Comparison of ENCODE assay signal across 9 mouse cellular contexts in genomic region chr15:97823479-97823878, GRCm38 (mm10). TPM values are rescaled to one million over a fixed set of nuclear protein-coding genes. Genes with fewer than 3 reads are reported as not detected.
DNase-seq lines count a peak whose midpoint lies in the region; ATAC-seq and TF ChIP-seq lines count a peak whose summit lies in the region.
"Had no signal": no experiment of that assay in that cellular context is flagged by ENCODE, and none has a peak within 500 bp of the region (broad histone marks: within the 10 kb centered on the region; RNA-seq: fewer than 3 reads in every experiment).

No protein-coding gene starts in this region.

- H3K4me3 ChIP-seq in gastrocnemius, adult 2 months = peak overlapping the region; percentile 73
- H3K4me3 ChIP-seq in intestine, embryonic 16.5 days (ENCODE audit: low read length) = no peak overlapping the region
- H3K4me3 ChIP-seq in intestine, postnatal 0 days (ENCODE audit: low read depth, low read length) = no peak overlapping the region
- no peak overlapping the region for H3K4me3 ChIP-seq in neural tube, embryonic 11.5 days (ENCODE audit: low read depth, low read length)
- no peak overlapping the region for H3K4me3 ChIP-seq in stomach, postnatal 0 days (ENCODE audit: low read depth, low read length)

- peak overlapping the region; percentile 89 for H3K27ac ChIP-seq in gastrocnemius, adult 2 months
- no peak overlapping the region for H3K27ac ChIP-seq in intestine, embryonic 16.5 days (ENCODE audit: low read length)
- H3K27ac ChIP-seq in intestine, postnatal 0 days (ENCODE audit: low read depth, low read length) = no peak overlapping the region
- no peak overlapping the region for H3K27ac ChIP-seq in neural tube, embryonic 11.5 days (ENCODE audit: low read depth, low read length)
- peak overlapping the region; percentile 24; the same call in 1 of the 2 replicates for H3K27ac ChIP-seq in stomach, postnatal 0 days (replicated peaks)

- H3K4me1 ChIP-seq in intestine, embryonic 16.5 days (ENCODE audit: control insufficient read depth, insufficient read depth, low read length) = peaks cover 60% of the 10 kb centered on the region
- no peaks in the 10 kb centered on the region for H3K4me1 ChIP-seq in intestine, postnatal 0 days (replicated peaks; ENCODE audit: control insufficient read depth, insufficient read depth, low read length)
- peaks cover 29% of the 10 kb centered on the region for H3K4me1 ChIP-seq in neural tube, embryonic 11.5 days (ENCODE audit: control insufficient read depth, insufficient read depth, low read length)
- peaks cover 27% of the 10 kb centered on the region for H3K4me1 ChIP-seq in stomach, postnatal 0 days (replicated peaks; ENCODE audit: control insufficient read depth, insufficient read depth)

- H3K36me3 ChIP-seq in intestine, embryonic 16.5 days (ENCODE audit: control insufficient read depth, insufficient read depth, low read length) = no peaks in the 10 kb centered on the region
- no peaks in the 10 kb centered on the region for H3K36me3 ChIP-seq in intestine, postnatal 0 days (ENCODE audit: control insufficient read depth, insufficient read depth)
- peaks cover 5% of the 10 kb centered on the region for H3K36me3 ChIP-seq in neural tube, embryonic 11.5 days (ENCODE audit: control insufficient read depth, insufficient read depth, low read length)
- H3K36me3 ChIP-seq in stomach, postnatal 0 days (ENCODE audit: control insufficient read depth, insufficient read depth, low read length) = no peaks in the 10 kb centered on the region

- WGBS in intestine, embryonic 16.5 days = 77% methylated on average over 12 of the region's 12 CpGs
- WGBS in intestine, postnatal 0 days = 71% methylated on average over 12 of the region's 12 CpGs
- WGBS in neural tube, embryonic 11.5 days = 83% methylated on average over 12 of the region's 12 CpGs
- 68% methylated on average over 12 of the region's 12 CpGs for WGBS in stomach, postnatal 0 days

- ATAC-seq in intestine, embryonic 16.5 days = no peak
- no peak for ATAC-seq in intestine, postnatal 0 days
- no peak for ATAC-seq in neural tube, embryonic 11.5 days (ENCODE audit: insufficient read depth, low FRiP score, low TSS enrichment)
- ATAC-seq in stomach, postnatal 0 days (ENCODE audit: low FRiP score, low TSS enrichment) = no peak

- DNase-seq in gastrocnemius, adult 2 months = no peak
- no peak for DNase-seq in gastrocnemius, postnatal 36 days
- peak; percentile 7 for DNase-seq in neural tube, embryonic 11.5 days (ENCODE audit: low spot score)
- no peak for DNase-seq in neural tube, embryonic 10.5 days (ENCODE audit: extremely low spot score, low spot score)
- no peak for DNase-seq in stomach, postnatal 0 days (ENCODE audit: low spot score)
- DNase-seq: cerebellum, adult 11-12 months had no signal

- H3K27me3 ChIP-seq in intestine, embryonic 16.5 days (replicated peaks; ENCODE audit: control insufficient read depth, insufficient read depth, low read length) = no peaks in the 10 kb centered on the region
- no peaks in the 10 kb centered on the region for H3K27me3 ChIP-seq in intestine, postnatal 0 days (replicated peaks; ENCODE audit: control insufficient read depth, insufficient read depth, low read length)
- no peaks in the 10 kb centered on the region for H3K27me3 ChIP-seq in neural tube, embryonic 11.5 days (ENCODE audit: control insufficient read depth, insufficient read depth, low read length)
- no peaks in the 10 kb centered on the region for H3K27me3 ChIP-seq in stomach, postnatal 0 days (ENCODE audit: control insufficient read depth, insufficient read depth, low read length)

- TF ChIP-seq CTCF in gastrocnemius, adult 2 months (IDR thresholded peaks at IDR 0.05) = no peak
- no peak for TF ChIP-seq CTCF in intestine, postnatal 0 days (IDR thresholded peaks at IDR 0.05; ENCODE audit: low read depth)
- TF ChIP-seq CTCF in stomach, postnatal 0 days (IDR thresholded peaks at IDR 0.05; ENCODE audit: low read depth) = no peak

- H3K4me2 ChIP-seq in intestine, embryonic 16.5 days (ENCODE audit: low read depth, low read length) = no peak overlapping the region
- no peak overlapping the region for H3K4me2 ChIP-seq in intestine, postnatal 0 days (replicated peaks; ENCODE audit: low read depth)
- H3K4me2 ChIP-seq in neural tube, embryonic 11.5 days (ENCODE audit: low read depth) = no peak overlapping the region
- H3K4me2 ChIP-seq in stomach, postnatal 0 days (replicated peaks; ENCODE audit: low read depth) = no peak overlapping the region
- H3K4me2 ChIP-seq: liver, embryonic 11.5 days had no signal

- no peak for TF ChIP-seq EP300 in stomach, postnatal 0 days (optimal IDR thresholded peaks at IDR 0.05)

- intact Hi-C loops in gastrocnemius, adult 2 months (cut with DNase I) = no loop called here
- intact Hi-C loops in gastrocnemius, postnatal 36 days (cut with DNase I) = no loop called here

- H3K9me3 ChIP-seq in intestine, embryonic 16.5 days (ENCODE audit: control insufficient read depth, low read length) = no peaks in the 10 kb centered on the region
- H3K9me3 ChIP-seq in intestine, postnatal 0 days (ENCODE audit: control insufficient read depth) = no peaks in the 10 kb centered on the region
- H3K9me3 ChIP-seq in neural tube, embryonic 11.5 days (ENCODE audit: control insufficient read depth, low read length) = no peaks in the 10 kb centered on the region
- no peaks in the 10 kb centered on the region for H3K9me3 ChIP-seq in stomach, postnatal 0 days (ENCODE audit: control insufficient read depth, low read length)

- 0 out of 2 replicates have a peak overlapping the region, but pooled peaks have one; percentile 16 for H3K9ac ChIP-seq in intestine, embryonic 16.5 days (ENCODE audit: low read depth, low read length)
- no peak overlapping the region for H3K9ac ChIP-seq in intestine, postnatal 0 days (ENCODE audit: low read depth, low read length)
- no peak overlapping the region for H3K9ac ChIP-seq in neural tube, embryonic 11.5 days (ENCODE audit: low read length)
- H3K9ac ChIP-seq in stomach, postnatal 0 days (ENCODE audit: low read length) = no peak overlapping the region

RNA-seq across cellular contexts. Expression of gene Hdac7, which starts 20.8 kb away (rescaled TPM):
- 10 to 100 TPM; 10.2 to 11.6 TPM for total RNA-seq in gastrocnemius, adult 2 months (2021)
- total RNA-seq in gastrocnemius, postnatal 36 days (2021) = 10 to 100 TPM; 10.6 to 11.8 TPM
- 15.8 and 18.2 TPM in 2 replicates for polyA plus RNA-seq in intestine, embryonic 16.5 days (2015; fragmentation: Nextera tagmentation; extraction: Ambion mirVana)
- 7.8 and 9.2 TPM in 2 replicates for polyA plus RNA-seq in intestine, postnatal 0 days (2015; fragmentation: Nextera tagmentation; extraction: Ambion mirVana)
- polyA plus RNA-seq in neural tube, embryonic 11.5 days (2014; fragmentation: Nextera tagmentation; extraction: Ambion mirVana) = 21.0 and 23.2 TPM in 2 replicates
- polyA plus RNA-seq in stomach, postnatal 0 days (2015; fragmentation: Nextera tagmentation; extraction: Ambion mirVana) = 8.0 and 9.4 TPM in 2 replicates

RNA-seq across cellular contexts. Expression of gene Slc48a1, which starts 45.2 kb away (rescaled TPM):
- total RNA-seq in gastrocnemius, adult 2 months (2021) = 10 to 100 TPM; 44.5 to 47.1 TPM
- total RNA-seq in gastrocnemius, postnatal 36 days (2021) = 10 to 100 TPM; 44.8 to 46.2 TPM
- 25.4 and 26.9 TPM in 2 replicates for polyA plus RNA-seq in intestine, embryonic 16.5 days (2015; fragmentation: Nextera tagmentation; extraction: Ambion mirVana)
- polyA plus RNA-seq in intestine, postnatal 0 days (2015; fragmentation: Nextera tagmentation; extraction: Ambion mirVana) = 23.1 and 24.3 TPM in 2 replicates
- 29.2 and 29.3 TPM in 2 replicates for polyA plus RNA-seq in neural tube, embryonic 11.5 days (2014; fragmentation: Nextera tagmentation; extraction: Ambion mirVana)
- 36.7 and 40.7 TPM in 2 replicates for polyA plus RNA-seq in stomach, postnatal 0 days (2015; fragmentation: Nextera tagmentation; extraction: Ambion mirVana)

RNA-seq across cellular contexts. Expression of gene Rapgef3, which starts 55.7 kb away (rescaled TPM):
- 10 to 100 TPM in 1 of 2 experiments, 1 to 10 TPM in 1; 9.8 to 13.6 TPM for total RNA-seq in gastrocnemius, adult 2 months (2021)
- 1 to 10 TPM; 5.1 to 7.7 TPM for total RNA-seq in gastrocnemius, postnatal 36 days (2021)
- polyA plus RNA-seq in intestine, embryonic 16.5 days (2015; fragmentation: Nextera tagmentation; extraction: Ambion mirVana) = 7.9 and 8.5 TPM in 2 replicates
- polyA plus RNA-seq in intestine, postnatal 0 days (2015; fragmentation: Nextera tagmentation; extraction: Ambion mirVana) = 2.7 and 3.5 TPM in 2 replicates
- polyA plus RNA-seq in neural tube, embryonic 11.5 days (2014; fragmentation: Nextera tagmentation; extraction: Ambion mirVana) = 3.5 and 6.0 TPM in 2 replicates
- polyA plus RNA-seq in stomach, postnatal 0 days (2015; fragmentation: Nextera tagmentation; extraction: Ambion mirVana) = 3.2 and 4.2 TPM in 2 replicates

Comparison
In these comparisons a context has a peak if more than half of its experiments do, and no peak if none do; other contexts are left out.
1. H3K27ac ChIP-seq: peak in gastrocnemius, adult 2 months (single experiment) and stomach, postnatal 0 days (single experiment); none in intestine, embryonic 16.5 days (single experiment), intestine, postnatal 0 days (single experiment) and neural tube, embryonic 11.5 days (single experiment).